Mouse (Mus musculus): ENCODE results near the gene Slc7a7. TPM values are rescaled to one million over a fixed set of nuclear protein-coding genes. Genes with fewer than 3 reads are reported as not detected.
A peak's percentile ranks its signal among the peaks of the same experiment; 100 is the strongest.

The Slc7a7 gene
- polyA plus RNA-seq, 1 experiment from 2014 or later = 20.7 TPM

GRCm38 (mm10) chr14:54426003-54426688 lies 8.6 kb upstream of the Slc7a7 start:
- 31% methylated on average over 14 of the region's 14 CpGs for WGBS
- Histone ChIP-seq H3K27ac (ENCODE audit: low read length) (peak overlapping the region; percentile 85), H3K27me3 (replicated peaks; ENCODE audit: insufficient read depth, low read length) (no peaks in the 10 kb centered on the region), H3K4me3 (ENCODE audit: low read depth, low read length) (peak overlapping the region; percentile 80), H3K4me2 (replicated peaks; ENCODE audit: low read depth, low read length) (peak overlapping the region; percentile 87), H3K36me3 (ENCODE audit: insufficient read depth, low read length) (no peaks in the 10 kb centered on the region), H3K9me3 (ENCODE audit: low read length) (no peaks in the 10 kb centered on the region), H3K9ac (replicated peaks; ENCODE audit: low read depth) (peak overlapping the region; percentile 76), H3K4me1 (ENCODE audit: insufficient read depth, low read depth, low read length) (peaks cover 16% of the 10 kb centered on the region; the same call in 1 of the 2 replicates)
- TF ChIP-seq CTCF (IDR thresholded peaks at IDR 0.05) (no peak), EP300 (IDR thresholded peaks at IDR 0.05) (peak; percentile 64)
- DNase-seq (ENCODE audit: low spot score) = peak; percentile 56
- ATAC-seq = peak; percentile 46

DNA sequence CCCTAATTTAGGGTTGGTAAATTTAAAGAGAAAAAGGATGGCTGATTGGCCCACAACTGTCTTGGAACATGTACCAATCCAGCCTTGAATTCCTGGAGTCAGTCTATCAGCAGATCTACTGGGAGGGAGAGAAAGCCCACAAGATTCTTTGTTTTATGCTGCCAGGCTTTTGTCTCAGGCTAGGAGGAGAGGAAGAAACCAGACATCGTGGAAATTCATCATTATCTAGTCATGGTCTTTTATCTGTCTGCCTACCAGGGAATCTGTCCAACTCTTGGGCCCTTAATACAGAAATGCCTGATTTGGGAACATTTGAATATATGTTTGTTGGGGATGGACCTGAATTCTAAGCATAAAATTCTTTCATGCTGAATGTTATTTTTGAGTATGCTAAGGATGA lies 8.0 kb upstream of the Slc7a7 start:
- H3K9ac ChIP-seq (replicated peaks; ENCODE audit: low read depth) = no peak overlapping the region
- peaks cover 16% of the 10 kb centered on the region; the same call in 1 of the 2 replicates for H3K4me1 ChIP-seq (ENCODE audit: insufficient read depth, low read depth, low read length)
- DNase-seq (ENCODE audit: low spot score) (no peak), ATAC-seq (no peak)
- H3K4me2 ChIP-seq (replicated peaks; ENCODE audit: low read depth, low read length) = no peak overlapping the region
- TF ChIP-seq EP300 (IDR thresholded peaks at IDR 0.05) (no peak), CTCF (IDR thresholded peaks at IDR 0.05) (no peak)
- no peak overlapping the region for H3K4me3 ChIP-seq (ENCODE audit: low read depth, low read length)
- H3K27ac ChIP-seq (ENCODE audit: low read length) = no peak overlapping the region
- 67% methylated on average over 1 of the region's 1 CpGs for WGBS
- no peaks in the 10 kb centered on the region for H3K27me3 ChIP-seq (replicated peaks; ENCODE audit: insufficient read depth, low read length)
- no peaks in the 10 kb centered on the region for H3K36me3 ChIP-seq (ENCODE audit: insufficient read depth, low read length)
- H3K9me3 ChIP-seq (ENCODE audit: low read length) = no peaks in the 10 kb centered on the region

DNA sequence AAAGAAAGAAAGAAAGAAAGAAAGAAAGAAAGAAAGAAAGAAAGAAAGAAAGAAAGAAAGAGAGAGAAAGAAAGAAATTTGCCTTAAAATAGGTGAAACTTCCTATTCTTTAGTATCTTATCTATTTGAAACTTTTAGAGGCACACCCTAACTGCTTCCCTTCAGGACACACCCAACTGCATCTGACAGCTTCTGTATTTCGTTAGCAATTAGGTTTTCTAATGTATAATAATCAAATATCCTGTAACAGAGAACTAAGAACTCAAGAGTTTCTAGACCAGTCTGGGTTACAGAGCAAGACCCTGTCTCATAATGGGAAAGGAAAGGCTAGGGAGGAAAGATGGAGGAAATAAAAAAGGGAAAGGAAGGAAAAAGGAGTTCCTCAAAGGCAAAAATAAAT lies 7.1 kb upstream of the Slc7a7 start:
- WGBS = 69% methylated on average over 1 of the region's 1 CpGs

GRCm38 (mm10) chr14:54423406-54423805 lies 5.8 kb upstream of the Slc7a7 start:
- Histone ChIP-seq H3K36me3 (ENCODE audit: insufficient read depth, low read length) (no peaks in the 10 kb centered on the region), H3K4me3 (ENCODE audit: low read depth, low read length) (no peak overlapping the region), H3K9ac (replicated peaks; ENCODE audit: low read depth) (no peak overlapping the region), H3K9me3 (ENCODE audit: low read length) (no peaks in the 10 kb centered on the region), H3K27me3 (replicated peaks; ENCODE audit: insufficient read depth, low read length) (no peaks in the 10 kb centered on the region), H3K4me2 (replicated peaks; ENCODE audit: low read depth, low read length) (no peak overlapping the region), H3K4me1 (ENCODE audit: insufficient read depth, low read depth, low read length) (peaks cover 4% of the 10 kb centered on the region; the same call in 1 of the 2 replicates), H3K27ac (ENCODE audit: low read length) (no peak overlapping the region)
- TF ChIP-seq EP300 (IDR thresholded peaks at IDR 0.05) (no peak), CTCF (IDR thresholded peaks at IDR 0.05) (peak; percentile 85)
- ATAC-seq (no peak), DNase-seq (ENCODE audit: low spot score) (peak; percentile 64)
- 63% methylated on average over 5 of the region's 5 CpGs for WGBS

More for the DNA sequence above, 7.1 kb upstream of the Slc7a7 start:
- no peak for ATAC-seq
- no peak for DNase-seq (ENCODE audit: low spot score)
- Histone ChIP-seq H3K27ac (ENCODE audit: low read length) (no peak overlapping the region), H3K9me3 (ENCODE audit: low read length) (no peaks in the 10 kb centered on the region), H3K4me1 (ENCODE audit: insufficient read depth, low read depth, low read length) (peaks cover 10% of the 10 kb centered on the region; the same call in 1 of the 2 replicates), H3K9ac (replicated peaks; ENCODE audit: low read depth) (no peak overlapping the region), H3K27me3 (replicated peaks; ENCODE audit: insufficient read depth, low read length) (no peaks in the 10 kb centered on the region), H3K4me3 (ENCODE audit: low read depth, low read length) (no peak overlapping the region), H3K4me2 (replicated peaks; ENCODE audit: low read depth, low read length) (no peak overlapping the region), H3K36me3 (ENCODE audit: insufficient read depth, low read length) (no peaks in the 10 kb centered on the region)
- TF ChIP-seq EP300 (IDR thresholded peaks at IDR 0.05) (no peak), CTCF (IDR thresholded peaks at IDR 0.05) (no peak)

GRCm38 (mm10) chr14:54421014-54421413 lies 3.4 kb upstream of the Slc7a7 start:
- ATAC-seq (no peak), DNase-seq (ENCODE audit: low spot score) (no peak)
- no peak overlapping the region for H3K27ac ChIP-seq (ENCODE audit: low read length)
- H3K9ac ChIP-seq (replicated peaks; ENCODE audit: low read depth) = no peak overlapping the region
- no peaks in the 10 kb centered on the region for H3K9me3 ChIP-seq (ENCODE audit: low read length)
- WGBS = 92% methylated on average over 2 of the region's 2 CpGs
- H3K27me3 ChIP-seq (replicated peaks; ENCODE audit: insufficient read depth, low read length) = no peaks in the 10 kb centered on the region
- no peak for TF ChIP-seq CTCF (IDR thresholded peaks at IDR 0.05)
- TF ChIP-seq EP300 (IDR thresholded peaks at IDR 0.05) = no peak
- no peak overlapping the region for H3K4me2 ChIP-seq (replicated peaks; ENCODE audit: low read depth, low read length)
- no peaks in the 10 kb centered on the region; the same call in 1 of the 2 replicates for H3K4me1 ChIP-seq (ENCODE audit: insufficient read depth, low read depth, low read length)
- no peak overlapping the region for H3K4me3 ChIP-seq (ENCODE audit: low read depth, low read length)
- no peaks in the 10 kb centered on the region for H3K36me3 ChIP-seq (ENCODE audit: insufficient read depth, low read length)

- no peak for TF ChIP-seq CTCF (IDR thresholded peaks at IDR 0.05)
- no peak for TF ChIP-seq EP300 (IDR thresholded peaks at IDR 0.05)
- H3K4me1 ChIP-seq (ENCODE audit: insufficient read depth, low read depth, low read length) = peaks cover 18% of the 10 kb centered on the region
- no peaks in the 10 kb centered on the region for H3K9me3 ChIP-seq (ENCODE audit: low read length)
- no peaks in the 10 kb centered on the region for H3K36me3 ChIP-seq (ENCODE audit: insufficient read depth, low read length)
- 92% methylated on average over 4 of the region's 4 CpGs for WGBS
- H3K27ac ChIP-seq (ENCODE audit: low read length) = peak overlapping the region; percentile 57
- peak overlapping the region; percentile 27; the same call in 1 of the 2 replicates for H3K4me2 ChIP-seq (replicated peaks; ENCODE audit: low read depth, low read length)
- H3K4me3 ChIP-seq (ENCODE audit: low read depth, low read length) = no peak overlapping the region
- DNase-seq (ENCODE audit: low spot score) (no peak), ATAC-seq (no peak)
- H3K9ac ChIP-seq (replicated peaks; ENCODE audit: low read depth) = no peak overlapping the region
- H3K27me3 ChIP-seq (replicated peaks; ENCODE audit: insufficient read depth, low read length) = no peaks in the 10 kb centered on the region
Measured at GRCm38 (mm10) chr14:54416830-54417229, 750 bp downstream of the Slc7a7 start.
